Mouse (Mus musculus): ENCODE measurements around the gene Keap1. TPM values are rescaled to one million over a fixed set of nuclear protein-coding genes. Genes with fewer than 3 reads are reported as not detected.

Keap1 gene
- polyA plus RNA-seq, 1 experiment from 2014 or later, result 49.6 TPM

DNA sequence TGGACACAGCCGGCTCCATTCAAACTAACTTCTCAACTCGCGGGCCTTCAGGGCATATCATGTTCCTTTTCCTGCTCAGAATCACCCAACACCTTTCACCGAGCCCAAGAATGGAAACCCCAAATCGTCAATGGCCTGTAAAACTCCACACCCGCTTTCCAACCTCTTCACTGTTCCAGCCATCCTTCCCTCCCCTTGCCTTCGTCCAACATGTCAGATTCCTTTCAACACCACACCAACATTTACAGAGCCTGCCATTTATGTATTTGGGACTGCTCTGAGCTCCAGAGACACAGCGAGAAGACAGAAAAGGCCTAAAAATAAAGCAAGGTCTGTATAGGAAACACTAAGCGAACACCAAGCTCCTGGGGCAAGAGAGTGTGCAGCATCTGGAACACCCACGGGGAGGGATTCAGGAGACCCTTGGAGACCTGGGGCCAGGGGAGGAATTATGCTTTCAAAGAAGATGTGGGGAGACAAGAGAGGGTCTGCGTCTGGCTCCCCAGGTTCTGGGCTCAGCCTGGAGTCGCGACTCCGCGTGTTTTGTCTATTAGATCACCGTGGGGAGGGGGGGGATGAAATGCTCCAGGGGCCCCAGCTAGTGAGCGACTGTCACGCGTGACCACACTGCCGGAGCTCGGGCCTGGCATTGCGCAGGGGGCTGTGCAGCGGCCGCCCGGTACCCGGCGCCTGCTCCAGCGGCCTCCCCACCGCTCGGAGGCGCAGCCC is 993 bp downstream of the Keap1 start:
- 1% methylated on average over 31 of the region's 31 CpGs for WGBS
- peaks cover 44% of the 10 kb centered on the region for H3K27me3 ChIP-seq (replicated peaks; ENCODE audit: low read depth, poor library complexity, severe bottlenecking)
- DNase-seq (ENCODE audit: low spot score), result no peak

DNA sequence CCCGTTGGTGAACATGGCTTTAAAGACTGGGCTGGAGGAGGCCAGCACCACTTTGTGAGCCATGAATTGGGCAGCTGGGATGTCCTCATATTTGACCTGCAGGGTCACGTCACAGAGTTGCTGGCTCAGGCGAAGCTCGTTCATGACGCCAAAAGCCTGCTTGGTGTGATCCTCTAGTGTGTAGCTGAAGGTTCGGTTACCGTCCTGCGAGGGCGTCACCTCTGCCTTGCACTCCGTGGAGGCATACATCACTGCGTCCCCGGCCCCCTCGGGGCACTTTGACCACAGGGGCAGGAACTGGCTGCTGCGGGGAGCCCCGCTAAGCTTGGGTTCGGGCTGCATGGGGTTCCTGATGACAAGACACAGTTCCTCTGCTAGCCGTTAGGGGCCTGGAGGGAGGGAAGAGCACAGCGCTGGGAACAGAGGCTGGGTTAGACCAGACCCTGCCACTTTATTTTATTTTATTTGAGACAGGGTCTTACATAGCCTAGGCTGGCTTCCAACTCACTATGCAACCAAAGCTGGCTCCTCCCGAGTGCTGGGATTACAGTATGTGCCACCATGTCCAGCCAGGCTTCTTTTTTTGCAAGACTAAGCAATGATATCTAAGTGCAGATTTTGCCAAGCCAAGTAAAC is 1.7 kb downstream of the Keap1 start:
- Histone ChIP-seq H3K36me3 (replicated peaks) (peaks cover 46% of the 10 kb centered on the region), H3K27me3 (replicated peaks; ENCODE audit: low read depth, poor library complexity, severe bottlenecking) (peaks cover 39% of the 10 kb centered on the region), H3K9me3 (no peaks in the 10 kb centered on the region), H3K4me3 (peak overlapping the region; percentile 98), H3K27ac (replicated peaks) (peak overlapping the region; percentile 98), H3K4me1 (peaks cover 27% of the 10 kb centered on the region)
- WGBS, result 17% methylated on average over 19 of the region's 19 CpGs
- DNase-seq (ENCODE audit: low spot score), result peak; percentile 66

More for the DNA sequence above, 993 bp downstream of the Keap1 start:
- Histone ChIP-seq H3K36me3 (replicated peaks) (peaks cover 39% of the 10 kb centered on the region), H3K4me3 (peak overlapping the region; percentile 98), H3K9me3 (peaks cover 4% of the 10 kb centered on the region; the same call in 1 of the 2 replicates), H3K4me1 (peaks cover 27% of the 10 kb centered on the region), H3K27ac (replicated peaks) (peak overlapping the region; percentile 98)

DNA sequence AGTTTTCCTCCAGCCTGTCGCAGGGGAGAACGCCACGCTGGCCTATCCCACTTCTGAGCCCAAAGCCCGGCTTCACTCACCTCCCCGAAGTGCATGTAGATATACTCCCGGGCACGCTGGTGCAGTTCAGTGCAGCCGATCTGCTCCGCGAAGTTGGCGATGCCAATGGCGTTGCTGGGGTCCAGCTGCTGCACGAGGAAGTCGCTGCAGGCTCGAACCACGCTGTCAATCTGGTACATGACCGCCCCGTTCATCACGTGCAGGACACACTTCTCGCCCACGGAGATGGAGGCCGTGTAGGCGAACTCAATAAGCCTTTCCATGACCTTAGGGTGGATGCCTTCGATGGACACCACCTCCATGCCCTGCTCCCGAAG is 2.2 kb downstream of the Keap1 start:
- peak overlapping the region; percentile 98 for H3K27ac ChIP-seq (replicated peaks)
- H3K27me3 ChIP-seq (replicated peaks; ENCODE audit: low read depth, poor library complexity, severe bottlenecking), result peaks cover 34% of the 10 kb centered on the region
- H3K4me3 ChIP-seq, result peak overlapping the region; percentile 98
- DNase-seq (ENCODE audit: low spot score), result no peak
- peaks cover 51% of the 10 kb centered on the region for H3K36me3 ChIP-seq (replicated peaks)
- peaks cover 30% of the 10 kb centered on the region for H3K4me1 ChIP-seq
- 82% methylated on average over 25 of the region's 25 CpGs for WGBS
- no peaks in the 10 kb centered on the region for H3K9me3 ChIP-seq

DNA sequence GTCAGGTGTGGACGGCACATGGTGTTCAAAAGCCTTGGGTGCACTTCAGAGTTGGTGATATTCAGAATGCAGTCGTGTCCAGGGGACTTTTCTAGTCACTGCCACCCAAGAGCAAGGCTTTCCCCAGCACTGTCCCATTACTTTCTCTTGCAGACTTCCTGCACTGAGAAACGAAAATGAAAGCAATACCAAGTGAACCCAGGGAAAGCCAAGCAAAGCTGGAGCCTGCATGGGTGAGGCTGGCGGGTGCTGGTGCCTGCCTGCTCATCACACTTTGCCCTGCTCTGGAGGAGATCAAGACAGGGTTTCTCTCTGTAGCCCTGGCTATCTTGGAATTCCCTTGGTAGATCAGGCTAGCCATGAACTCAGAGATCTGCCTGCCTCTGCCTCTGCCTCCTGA is 3.8 kb downstream of the Keap1 start:
- Histone ChIP-seq H3K4me3 (no peak overlapping the region), H3K27me3 (replicated peaks; ENCODE audit: low read depth, poor library complexity, severe bottlenecking) (peaks cover 17% of the 10 kb centered on the region), H3K4me1 (peaks cover 39% of the 10 kb centered on the region), H3K27ac (replicated peaks) (no peak overlapping the region), H3K9me3 (no peaks in the 10 kb centered on the region), H3K36me3 (replicated peaks) (peaks cover 66% of the 10 kb centered on the region)
- no peak for DNase-seq (ENCODE audit: low spot score)
- WGBS, result 88% methylated on average over 4 of the region's 4 CpGs

DNA sequence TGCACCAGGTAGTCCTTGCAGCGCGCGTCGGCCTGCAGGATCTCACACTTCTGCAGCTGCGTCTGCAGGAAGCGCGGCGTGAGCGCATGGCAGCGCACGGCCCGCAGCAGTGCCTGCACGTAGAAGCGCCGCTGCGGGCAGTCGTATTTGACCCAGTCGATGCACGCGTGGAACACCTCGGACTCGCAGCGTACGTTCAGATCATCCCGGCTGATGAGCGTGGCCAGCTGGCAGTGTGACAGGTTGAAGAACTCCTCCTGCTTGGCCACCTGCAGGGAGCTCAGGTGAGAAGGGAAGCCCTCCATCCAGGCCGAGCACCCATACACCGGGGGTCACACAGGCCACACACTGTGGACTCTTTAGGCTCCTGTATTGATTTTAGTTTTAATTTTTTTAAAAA is 5.4 kb downstream of the Keap1 start:
- Histone ChIP-seq H3K4me1 (peaks cover 30% of the 10 kb centered on the region), H3K27me3 (replicated peaks; ENCODE audit: low read depth, poor library complexity, severe bottlenecking) (peaks cover 9% of the 10 kb centered on the region; the same call in 1 of the 2 replicates), H3K27ac (replicated peaks) (no peak overlapping the region), H3K4me3 (no peak overlapping the region), H3K9me3 (no peaks in the 10 kb centered on the region), H3K36me3 (replicated peaks) (peaks cover 81% of the 10 kb centered on the region)
- WGBS, result 76% methylated on average over 28 of the region's 28 CpGs
- no peak for DNase-seq (ENCODE audit: low spot score)

DNA sequence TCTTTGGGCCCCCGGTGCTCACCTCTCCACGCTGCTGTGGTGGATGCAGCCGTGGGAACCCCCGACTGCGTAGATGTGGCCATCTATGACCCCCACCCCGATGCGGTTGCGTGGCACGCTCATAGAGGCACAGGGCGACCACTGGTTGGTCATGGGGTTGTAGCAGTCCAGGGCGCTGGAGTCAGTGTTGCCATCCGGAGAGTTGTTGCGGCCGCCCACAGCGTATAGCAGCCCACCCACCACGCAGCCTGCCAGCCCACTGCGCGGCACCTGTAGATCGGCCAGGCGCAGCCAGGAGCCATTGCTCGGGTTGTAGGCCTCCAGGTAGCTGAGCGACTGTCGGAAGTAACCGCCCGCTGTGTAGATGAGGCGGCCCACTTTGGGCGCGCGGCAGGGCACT is 5.8 kb downstream of the Keap1 start:
- WGBS, result 86% methylated on average over 29 of the region's 29 CpGs
- Histone ChIP-seq H3K27me3 (replicated peaks; ENCODE audit: low read depth, poor library complexity, severe bottlenecking) (peaks cover 9% of the 10 kb centered on the region; the same call in 1 of the 2 replicates), H3K4me3 (no peak overlapping the region), H3K9me3 (no peaks in the 10 kb centered on the region), H3K27ac (replicated peaks) (no peak overlapping the region), H3K4me1 (peaks cover 31% of the 10 kb centered on the region), H3K36me3 (replicated peaks) (peaks cover 83% of the 10 kb centered on the region)
- no peak for DNase-seq (ENCODE audit: low spot score)

DNA sequence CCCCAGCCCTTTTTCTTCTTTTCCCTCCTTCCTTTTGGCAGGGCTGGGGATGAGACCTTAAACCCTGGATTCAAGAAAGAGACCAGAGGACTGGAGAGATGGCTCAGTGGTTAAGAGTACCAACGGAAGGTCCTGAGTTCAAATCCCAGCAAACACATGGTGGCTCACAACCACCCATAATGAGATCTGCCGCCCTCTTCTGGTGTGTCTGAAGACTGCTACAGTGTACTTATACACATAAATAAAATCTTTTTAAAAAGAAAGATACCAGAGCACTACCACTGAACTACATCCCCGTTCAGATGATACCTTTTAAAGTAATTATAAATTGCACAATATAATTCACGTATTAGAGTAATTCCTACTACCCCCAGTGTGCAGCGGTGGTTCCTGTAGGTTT is 6.3 kb downstream of the Keap1 start:
- Histone ChIP-seq H3K27me3 (replicated peaks; ENCODE audit: low read depth, poor library complexity, severe bottlenecking) (peaks cover 9% of the 10 kb centered on the region; the same call in 1 of the 2 replicates), H3K4me3 (no peak overlapping the region), H3K27ac (replicated peaks) (no peak overlapping the region), H3K9me3 (no peaks in the 10 kb centered on the region), H3K36me3 (replicated peaks) (peaks cover 83% of the 10 kb centered on the region), H3K4me1 (peaks cover 31% of the 10 kb centered on the region)
- 86% methylated on average over 5 of the region's 5 CpGs for WGBS
- no peak for DNase-seq (ENCODE audit: low spot score)

DNA sequence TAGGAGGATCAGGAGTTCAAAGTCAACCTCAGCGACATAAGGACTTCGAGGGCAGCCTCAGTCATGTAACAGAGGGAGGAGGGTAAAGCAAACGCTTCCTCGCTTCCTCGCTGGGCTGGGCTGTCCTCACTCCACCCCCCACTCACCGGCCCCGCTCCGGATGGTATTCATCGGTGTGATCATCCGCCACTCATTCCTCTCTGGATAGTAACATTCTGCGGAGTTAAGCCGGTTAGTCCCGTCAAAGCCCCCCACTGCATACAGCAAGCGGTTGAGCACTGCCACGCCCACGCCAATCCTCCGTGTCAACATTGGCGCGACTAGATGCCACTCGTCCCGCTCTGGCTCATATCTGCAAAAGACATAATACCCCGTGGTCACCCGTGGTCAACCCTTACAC is 7.6 kb downstream of the Keap1 start:
- 46% methylated on average over 23 of the region's 23 CpGs for WGBS
- Histone ChIP-seq H3K36me3 (replicated peaks) (peaks cover 78% of the 10 kb centered on the region), H3K9me3 (no peaks in the 10 kb centered on the region)

DNA sequence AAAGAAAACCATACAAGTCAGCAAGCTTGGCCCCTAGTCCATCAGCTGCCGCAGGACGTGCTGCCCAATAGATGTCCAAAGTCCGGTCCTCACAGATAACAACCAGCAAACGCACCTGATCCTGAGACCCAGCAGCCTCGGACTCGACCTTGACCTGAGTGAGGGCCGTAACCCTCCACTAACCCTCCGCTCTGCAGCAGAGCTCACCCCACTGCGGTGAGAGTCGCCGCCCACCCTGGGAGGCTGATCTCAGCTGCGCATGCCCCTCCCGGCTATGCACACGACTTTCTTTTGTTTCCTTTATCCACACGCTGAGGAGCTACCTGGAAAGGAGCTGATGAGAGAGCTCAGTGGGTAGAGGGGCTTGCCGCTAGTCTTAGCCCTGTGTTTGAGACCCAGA is 11.8 kb downstream of the Keap1 start:
- Histone ChIP-seq H3K27me3 (replicated peaks; ENCODE audit: low read depth, poor library complexity, severe bottlenecking) (peaks cover 37% of the 10 kb centered on the region), H3K4me3 (peak overlapping the region; percentile 44), H3K4me1 (peaks cover 34% of the 10 kb centered on the region), H3K9me3 (peaks cover 6% of the 10 kb centered on the region; the same call in 1 of the 2 replicates), H3K27ac (replicated peaks) (peak overlapping the region; percentile 77), H3K36me3 (replicated peaks) (peaks cover 36% of the 10 kb centered on the region)
- 13% methylated on average over 16 of the region's 16 CpGs for WGBS
- DNase-seq (ENCODE audit: low spot score), result peak; percentile 67

More for the DNA sequence above, 7.6 kb downstream of the Keap1 start:
- Histone ChIP-seq H3K4me1 (peaks cover 26% of the 10 kb centered on the region), H3K27ac (replicated peaks) (no peak overlapping the region), H3K4me3 (no peak overlapping the region), H3K27me3 (replicated peaks; ENCODE audit: low read depth, poor library complexity, severe bottlenecking) (peaks cover 21% of the 10 kb centered on the region)
- no peak for DNase-seq (ENCODE audit: low spot score)

DNA sequence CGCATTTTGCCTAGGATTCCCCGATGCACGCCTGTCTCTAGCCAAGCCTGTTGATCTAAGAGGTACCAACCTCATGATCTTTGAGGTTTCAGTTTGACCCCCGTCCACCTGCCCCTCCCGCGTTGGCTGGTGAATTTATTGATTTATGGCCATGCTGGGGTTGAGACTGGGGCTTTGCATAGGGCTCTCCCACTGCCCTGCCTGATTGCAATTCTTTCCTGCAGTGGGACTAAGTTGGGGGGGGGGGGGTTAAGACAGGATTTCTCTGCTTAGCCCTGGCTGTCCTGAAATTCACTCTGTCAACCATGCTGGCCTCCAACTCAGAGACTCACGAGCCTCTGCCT is 13.8 kb downstream of the Keap1 start:
- peaks cover 29% of the 10 kb centered on the region for H3K4me1 ChIP-seq
- 26% methylated on average over 7 of the region's 7 CpGs for WGBS
- H3K27me3 ChIP-seq (replicated peaks; ENCODE audit: low read depth, poor library complexity, severe bottlenecking), result peaks cover 37% of the 10 kb centered on the region
- H3K4me3 ChIP-seq, result peak overlapping the region; percentile 46
- DNase-seq (ENCODE audit: low spot score), result no peak
- H3K36me3 ChIP-seq (replicated peaks), result peaks cover 18% of the 10 kb centered on the region
- peak overlapping the region; percentile 51; the same call in 1 of the 2 replicates for H3K27ac ChIP-seq (replicated peaks)
- peaks cover 7% of the 10 kb centered on the region; the same call in 1 of the 2 replicates for H3K9me3 ChIP-seq

DNA sequence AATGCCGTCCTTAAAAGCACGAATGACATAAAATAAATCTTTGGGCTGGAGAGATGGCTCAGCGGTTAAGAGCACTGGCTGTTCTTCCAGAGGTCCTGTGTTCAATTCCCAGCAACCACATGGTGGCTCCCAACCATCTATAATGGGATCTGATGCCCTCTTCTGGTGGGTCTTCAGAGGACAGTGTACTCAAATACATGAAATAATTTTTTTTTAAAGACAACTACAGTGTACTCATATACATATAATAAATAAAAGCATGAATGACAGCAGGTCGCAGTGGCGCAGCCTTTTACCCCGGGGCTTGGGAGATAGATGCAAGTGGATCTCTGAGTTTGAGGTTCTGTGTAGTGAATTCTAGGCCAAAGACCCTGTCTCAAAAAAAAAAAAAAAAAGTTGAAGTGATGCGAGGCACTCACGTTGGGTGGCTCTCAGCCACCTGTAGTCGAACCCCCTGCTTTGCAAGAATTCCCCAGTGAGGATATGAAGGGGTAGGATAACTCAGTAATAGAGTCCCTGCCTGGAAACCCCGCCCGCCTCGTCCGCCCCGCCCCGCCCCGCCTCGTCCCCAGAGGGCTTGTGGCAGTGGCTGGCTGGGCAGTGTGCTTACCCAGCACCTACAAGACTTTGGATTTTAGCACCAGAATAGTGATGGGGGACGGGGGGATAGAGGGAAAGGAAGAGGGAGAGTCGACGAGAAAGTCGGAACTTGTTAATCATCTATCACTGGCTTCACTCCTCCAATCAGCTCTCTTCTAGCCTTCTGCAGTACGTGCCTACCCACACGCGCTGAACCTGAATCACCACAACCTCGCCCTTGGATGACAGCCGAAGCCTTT is 14.4 kb downstream of the Keap1 start:
- H3K4me1 ChIP-seq, result peaks cover 29% of the 10 kb centered on the region
- DNase-seq (ENCODE audit: low spot score), result no peak
- H3K36me3 ChIP-seq (replicated peaks), result peaks cover 12% of the 10 kb centered on the region
- peak overlapping the region; percentile 46 for H3K4me3 ChIP-seq
- H3K27me3 ChIP-seq (replicated peaks; ENCODE audit: low read depth, poor library complexity, severe bottlenecking), result peaks cover 37% of the 10 kb centered on the region
- WGBS, result 22% methylated on average over 26 of the region's 26 CpGs
- H3K27ac ChIP-seq (replicated peaks), result peak overlapping the region; percentile 51; the same call in 1 of the 2 replicates
- H3K9me3 ChIP-seq, result peaks cover 7% of the 10 kb centered on the region; the same call in 1 of the 2 replicates

DNA sequence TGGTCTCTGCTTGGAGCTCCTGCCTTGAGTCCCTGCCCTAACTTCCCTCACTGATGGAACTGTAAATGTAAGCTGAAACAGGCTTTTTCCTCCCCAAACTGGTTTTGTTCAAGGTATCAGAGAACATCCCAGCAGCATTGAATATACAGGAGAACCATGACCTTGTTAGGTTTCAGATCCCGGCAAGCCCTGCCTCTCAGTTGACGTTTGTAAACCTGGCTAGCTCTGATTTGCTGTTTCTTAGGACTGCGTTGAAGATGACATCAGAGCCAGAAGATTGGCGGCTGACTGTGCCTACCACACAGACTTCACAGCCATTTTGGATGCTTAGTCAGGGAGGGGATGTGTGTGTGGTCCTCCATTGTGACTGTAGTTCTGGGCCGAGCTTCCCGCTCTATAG is 15.3 kb downstream of the Keap1 start:
- H3K4me1 ChIP-seq, result peaks cover 29% of the 10 kb centered on the region
- peaks cover 37% of the 10 kb centered on the region for H3K27me3 ChIP-seq (replicated peaks; ENCODE audit: low read depth, poor library complexity, severe bottlenecking)
- no peak overlapping the region for H3K4me3 ChIP-seq
- H3K36me3 ChIP-seq (replicated peaks), result peaks cover 3% of the 10 kb centered on the region
- H3K9me3 ChIP-seq, result peaks cover 7% of the 10 kb centered on the region; the same call in 1 of the 2 replicates
- 92% methylated on average over 6 of the region's 6 CpGs for WGBS
- DNase-seq (ENCODE audit: low spot score), result no peak
- no peak overlapping the region for H3K27ac ChIP-seq (replicated peaks)
